In genomic region chr2:6874266-6874955, GRCm38 (mm10) we compare ENCODE assay signal across 10 mouse cellular contexts.
A peak's percentile ranks its signal among the peaks of the same experiment; 100 is the strongest.
DNase-seq lines count a peak whose midpoint lies in the region; ATAC-seq lines count a peak whose summit lies in the region.
"Had no signal": no experiment of that assay in that cellular context is flagged by ENCODE, and none has a peak within 500 bp of the region (broad histone marks: within the 10 kb centered on the region; RNA-seq: fewer than 3 reads in every experiment).

No protein-coding gene starts in this region.

- H3K27me3 ChIP-seq in hindbrain, embryonic 11.5 days (ENCODE audit: control insufficient read depth, insufficient read depth, low read length): no peaks in the 10 kb centered on the region
- H3K27me3 ChIP-seq in midbrain, embryonic 16.5 days (ENCODE audit: control insufficient read depth, insufficient read depth, low read depth, low read length): no peaks in the 10 kb centered on the region
- H3K27me3 ChIP-seq in heart, embryonic 12.5 days (replicated peaks): no peaks in the 10 kb centered on the region

- peak; percentile 75 for DNase-seq in cerebellum, adult 11-12 months
- peak; percentile 74 to 79 for DNase-seq in cerebellum, postnatal 25 days
- DNase-seq in hindbrain, embryonic 11.5 days (ENCODE audit: low spot score): peak; percentile 17
- no peak for DNase-seq in adrenal gland, postnatal 36 days
- no peak for DNase-seq in lung, postnatal 4 days
- DNase-seq: gastrocnemius, postnatal 36 days; thymus, adult 2 months had no signal

- 0 out of 2 replicates have a peak, but pooled peaks cover 2% of the 10 kb centered on the region for H3K4me1 ChIP-seq in hindbrain, embryonic 11.5 days (replicated peaks; ENCODE audit: control insufficient read depth, insufficient read depth, low read length)
- H3K4me1 ChIP-seq in midbrain, embryonic 16.5 days (ENCODE audit: control insufficient read depth, insufficient read depth, low read length): peaks cover 41% of the 10 kb centered on the region
- 0 out of 2 replicates have a peak, but pooled peaks cover 11% of the 10 kb centered on the region for H3K4me1 ChIP-seq in heart, embryonic 12.5 days (replicated peaks)

- H3K4me3 ChIP-seq in hindbrain, embryonic 11.5 days (ENCODE audit: low read depth, low read length): no peak overlapping the region
- H3K4me3 ChIP-seq in midbrain, embryonic 16.5 days (ENCODE audit: low read depth, low read length): peak overlapping the region; percentile 6; the same call in 1 of the 2 replicates
- H3K4me3 ChIP-seq in heart, embryonic 12.5 days: no peak overlapping the region
- H3K4me3 ChIP-seq: liver, embryonic 15.5 days had no signal

- no peak overlapping the region for H3K27ac ChIP-seq in hindbrain, embryonic 11.5 days (ENCODE audit: low read depth, low read length)
- H3K27ac ChIP-seq in midbrain, embryonic 16.5 days (ENCODE audit: low read length): peak overlapping the region; percentile 75
- no peak overlapping the region for H3K27ac ChIP-seq in heart, embryonic 12.5 days (ENCODE audit: poor library complexity, severe bottlenecking)
- H3K27ac ChIP-seq: liver, embryonic 15.5 days had no signal

- no peaks in the 10 kb centered on the region for H3K9me3 ChIP-seq in hindbrain, embryonic 11.5 days (ENCODE audit: control insufficient read depth, low read length)
- H3K9me3 ChIP-seq in midbrain, embryonic 16.5 days (replicated peaks; ENCODE audit: control insufficient read depth, low read length, poor library complexity, severe bottlenecking): no peaks in the 10 kb centered on the region
- H3K9me3 ChIP-seq in heart, embryonic 12.5 days (replicated peaks): no peaks in the 10 kb centered on the region
- H3K9me3 ChIP-seq: liver, embryonic 15.5 days had no signal

- H3K9ac ChIP-seq in hindbrain, embryonic 11.5 days (ENCODE audit: low read depth, low read length): no peak overlapping the region
- peak overlapping the region; percentile 44; the same call in 1 of the 2 replicates for H3K9ac ChIP-seq in midbrain, embryonic 16.5 days (ENCODE audit: low read depth, low read length)
- no peak overlapping the region for H3K9ac ChIP-seq in heart, embryonic 12.5 days
- H3K9ac ChIP-seq: liver, embryonic 15.5 days had no signal

- H3K36me3 ChIP-seq in hindbrain, embryonic 11.5 days (ENCODE audit: control insufficient read depth, insufficient read depth, low read length): no peaks in the 10 kb centered on the region
- no peaks in the 10 kb centered on the region for H3K36me3 ChIP-seq in midbrain, embryonic 16.5 days (ENCODE audit: control insufficient read depth, insufficient read depth, low read length)
- H3K36me3 ChIP-seq in heart, embryonic 12.5 days: no peaks in the 10 kb centered on the region
- H3K36me3 ChIP-seq: liver, embryonic 15.5 days had no signal

- WGBS in hindbrain, embryonic 11.5 days: 43% methylated on average over 10 of the region's 10 CpGs
- 16% methylated on average over 10 of the region's 10 CpGs for WGBS in midbrain, embryonic 16.5 days
- WGBS in heart, embryonic 12.5 days: 68% methylated on average over 10 of the region's 10 CpGs

- ATAC-seq in hindbrain, embryonic 11.5 days (ENCODE audit: low FRiP score): no peak
- ATAC-seq in midbrain, embryonic 16.5 days: no peak
- ATAC-seq in heart, embryonic 12.5 days (ENCODE audit: insufficient number of reproducible peaks, low FRiP score): no peak

- no peak overlapping the region for H3K4me2 ChIP-seq in hindbrain, embryonic 11.5 days (replicated peaks; ENCODE audit: low read depth, low read length)
- H3K4me2 ChIP-seq in midbrain, embryonic 16.5 days (ENCODE audit: low read length): peak overlapping the region; percentile 51
- no peak overlapping the region for H3K4me2 ChIP-seq in heart, embryonic 12.5 days
- H3K4me2 ChIP-seq: liver, embryonic 15.5 days had no signal

Comparison
In these comparisons a context has a peak if more than half of its experiments do, and no peak if none do; other contexts are left out.
1. DNase-seq: peak in cerebellum, adult 11-12 months (single experiment), cerebellum, postnatal 25 days (2 of 2) and hindbrain, embryonic 11.5 days (single experiment); none in adrenal gland, postnatal 36 days (0 of 2) and lung, postnatal 4 days (0 of 2).